Mouse (Mus musculus) lung, postnatal 14 days (tissue): ENCODE results near the gene Panx2.

Experiments used
- DNase-seq: peaks from one replicate; pipeline ENCODE4 v3.0.0; 2021

The Panx2 gene

DNA sequence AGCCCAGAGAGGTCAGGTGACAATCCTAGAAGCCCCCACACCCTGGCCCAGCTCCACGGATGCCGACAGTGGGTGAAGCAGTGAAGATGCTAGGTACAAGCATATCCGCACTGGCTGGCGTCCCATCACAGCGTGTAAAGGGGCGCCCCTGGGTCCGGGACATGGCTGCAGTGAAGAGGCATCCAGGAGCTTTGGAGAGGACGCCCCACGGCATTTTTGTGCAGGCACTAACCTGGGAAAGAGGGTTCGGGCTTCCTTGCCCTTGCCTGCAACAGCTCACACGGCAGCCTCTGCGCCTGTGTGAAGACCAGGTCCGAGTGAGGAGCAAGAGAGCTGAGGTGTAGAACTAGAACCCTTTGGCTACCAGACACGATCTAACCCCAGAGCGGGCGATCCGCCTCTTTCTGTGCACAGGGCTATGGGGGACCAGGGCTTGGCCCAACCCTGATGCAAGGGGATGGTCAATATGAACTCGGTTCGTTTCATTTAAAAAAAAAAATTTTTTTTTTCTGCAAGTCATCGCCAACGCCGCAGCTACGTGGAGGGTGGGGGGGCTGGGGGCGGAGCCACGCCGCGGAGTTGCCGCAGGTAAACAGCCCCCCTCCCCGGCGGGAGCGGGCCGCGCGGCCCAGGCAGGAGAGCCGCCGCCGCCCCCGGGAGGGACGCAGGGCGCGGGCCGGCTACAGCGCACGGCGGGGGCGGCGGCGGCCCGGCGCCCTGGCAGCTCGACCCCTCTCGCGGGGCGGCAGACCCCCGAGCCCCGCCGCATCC is at the start of gene Panx2:
Gene Panx2 (plus strand): TSS at position 574 of the 771 bp plus-strand sequence.
- DNase-seq = no peak

GRCm38 (mm10) chr15:89016722-89017121 is 42.8 kb upstream of the Panx2 start:
- DNase-seq = no peak

DNA sequence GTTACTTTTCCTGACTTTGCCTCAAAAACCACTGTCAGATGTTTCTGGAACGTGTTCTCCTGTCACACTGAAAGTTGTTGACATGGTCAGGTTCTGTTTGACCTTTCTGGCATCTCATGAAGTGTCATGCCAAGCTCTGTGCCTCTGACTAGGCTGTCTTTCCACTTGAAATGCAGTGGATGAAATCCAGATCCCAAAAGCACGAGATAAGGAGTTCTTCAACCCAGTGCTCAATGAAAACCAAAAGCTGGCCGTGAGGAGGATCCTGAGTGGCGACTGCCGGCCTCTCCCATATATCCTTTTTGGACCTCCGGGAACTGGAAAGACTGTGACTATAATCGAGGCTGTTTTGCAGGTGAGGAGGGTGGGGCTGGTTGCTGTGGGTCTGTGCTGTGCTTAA is 39.4 kb upstream of the Panx2 start:
- no peak for DNase-seq

DNA sequence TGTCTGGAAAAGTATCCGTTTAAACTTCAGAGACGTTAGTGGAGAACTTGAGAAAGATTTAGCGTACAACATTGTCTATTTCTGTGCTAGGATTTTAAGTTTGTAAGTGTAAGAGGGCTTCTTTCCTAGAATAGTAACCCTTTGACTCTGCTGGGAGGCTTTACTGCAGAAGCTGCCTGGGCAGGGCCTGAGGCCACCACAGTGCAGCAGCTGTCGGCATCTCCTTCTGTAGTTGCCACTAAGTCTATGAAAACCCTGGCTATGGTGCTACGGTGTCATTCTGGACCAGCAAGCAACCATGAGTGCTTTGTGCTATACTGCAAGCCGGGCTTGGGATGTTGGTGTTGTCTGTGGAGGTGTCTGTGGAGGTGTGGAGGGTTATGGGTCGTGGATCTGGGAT is 39.0 kb upstream of the Panx2 start:
- DNase-seq = no peak

- DNase-seq = no peak
These were observed 15.2 kb upstream of the Panx2 start for GRCm38 (mm10) chr15:89044381-89044780.

- DNase-seq = no peak
These were observed 13.2 kb upstream of the Panx2 start for GRCm38 (mm10) chr15:89046356-89046755.

DNA sequence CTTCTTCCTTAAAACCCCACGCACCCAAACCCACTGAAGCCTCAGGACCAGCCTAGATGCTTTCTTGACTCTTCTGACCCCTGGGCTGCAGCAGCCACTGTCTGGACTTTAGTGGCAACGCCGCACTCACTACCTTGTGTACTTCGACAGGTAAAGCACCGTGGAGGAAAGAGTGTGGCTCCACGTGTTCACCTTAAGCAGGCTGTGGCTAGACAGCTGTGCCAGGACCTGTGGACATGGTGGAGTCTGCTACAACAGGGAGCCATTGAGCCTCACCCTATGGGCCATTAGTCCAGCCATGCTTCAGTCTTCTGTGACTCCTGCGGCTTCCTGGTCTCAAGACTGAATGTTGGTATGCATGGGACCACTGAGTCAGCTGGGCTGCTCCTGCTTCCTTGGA is 4.9 kb upstream of the Panx2 start:
- no peak for DNase-seq

GRCm38 (mm10) chr15:89058736-89059135 is 798 bp upstream of the Panx2 start:
- DNase-seq = no peak

GRCm38 (mm10) chr15:89060032-89060681 is 623 bp downstream of the Panx2 start:
- DNase-seq = no peak

GRCm38 (mm10) chr15:89060811-89061460 is 1.4 kb downstream of the Panx2 start:
- DNase-seq = no peak

DNA sequence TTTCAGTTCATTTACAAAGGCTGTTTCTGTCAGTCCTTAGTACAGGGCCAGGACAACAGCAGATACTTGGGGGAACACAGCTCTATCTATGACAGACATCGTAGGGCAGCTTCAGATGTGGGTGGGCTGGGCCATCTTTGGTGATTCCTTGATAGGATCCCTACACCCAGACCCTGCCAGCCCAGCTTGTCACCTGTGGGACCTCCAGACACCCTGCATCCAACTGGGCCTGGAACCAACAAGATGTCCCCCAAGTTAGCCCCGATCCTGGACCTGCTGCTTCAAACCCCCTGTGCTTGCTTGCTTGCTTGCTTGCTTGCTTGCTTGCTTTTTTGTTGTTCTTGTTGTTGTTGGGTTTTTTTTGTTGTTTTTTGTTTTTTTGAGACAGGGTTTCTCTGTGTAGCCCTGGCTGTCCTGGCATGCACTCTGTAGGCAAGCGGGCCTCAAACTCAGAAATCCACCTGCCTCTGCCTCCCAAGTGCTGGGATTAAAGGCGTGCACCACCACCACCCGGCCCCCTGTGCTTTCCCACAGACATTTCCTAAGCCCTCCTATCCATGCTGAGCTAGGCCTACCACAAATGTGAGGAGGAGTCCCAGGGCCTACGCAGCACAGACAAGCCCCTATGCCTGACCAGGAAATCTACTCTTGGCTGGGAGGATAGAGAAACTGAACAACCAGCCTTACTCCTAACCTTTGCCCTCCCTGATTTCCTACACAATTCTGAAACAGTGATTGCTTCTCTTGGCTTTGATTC is 2.4 kb downstream of the Panx2 start:
- DNase-seq = no peak

DNA sequence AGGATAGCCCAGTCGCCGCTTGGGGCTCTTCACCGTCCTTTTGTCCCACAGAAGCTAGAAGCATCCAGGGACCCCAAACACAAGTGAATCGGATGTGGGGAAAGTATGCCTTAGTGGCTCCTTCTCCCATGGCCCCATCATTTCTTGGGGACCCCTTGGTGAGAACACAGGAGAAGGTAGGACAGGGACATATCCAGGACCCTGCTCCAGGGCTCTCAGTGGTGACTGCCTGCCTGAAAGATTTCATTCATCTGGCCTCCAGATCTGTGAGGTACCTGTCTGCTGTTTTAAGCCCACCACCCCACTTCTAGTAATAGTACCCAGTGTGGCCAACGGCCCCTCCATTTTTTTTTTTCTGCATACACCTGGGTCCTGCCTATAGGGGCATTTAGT is 3.0 kb downstream of the Panx2 start:
- no peak for DNase-seq

- no peak for DNase-seq
These were observed 3.5 kb downstream of the Panx2 start for GRCm38 (mm10) chr15:89063001-89063400.

DNA sequence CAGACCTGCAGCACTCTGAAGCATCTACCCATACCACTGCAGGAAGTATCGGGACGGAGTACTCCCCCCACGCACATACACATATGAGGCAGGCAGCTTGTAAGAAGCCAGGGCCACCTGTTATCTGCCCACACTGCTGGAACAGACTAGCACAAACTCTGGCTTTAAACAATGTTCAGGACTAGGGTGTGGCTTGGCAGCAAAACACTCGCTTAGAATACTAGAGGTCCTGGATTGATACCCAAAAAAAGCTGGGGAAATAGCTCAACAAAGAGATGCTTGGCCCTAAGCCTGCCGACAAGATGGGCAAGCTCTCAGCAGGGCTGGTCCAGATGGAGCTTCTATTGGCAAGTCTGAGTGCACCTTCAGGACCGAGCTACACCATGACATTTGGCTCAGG is 4.0 kb downstream of the Panx2 start:
- no peak for DNase-seq

DNA sequence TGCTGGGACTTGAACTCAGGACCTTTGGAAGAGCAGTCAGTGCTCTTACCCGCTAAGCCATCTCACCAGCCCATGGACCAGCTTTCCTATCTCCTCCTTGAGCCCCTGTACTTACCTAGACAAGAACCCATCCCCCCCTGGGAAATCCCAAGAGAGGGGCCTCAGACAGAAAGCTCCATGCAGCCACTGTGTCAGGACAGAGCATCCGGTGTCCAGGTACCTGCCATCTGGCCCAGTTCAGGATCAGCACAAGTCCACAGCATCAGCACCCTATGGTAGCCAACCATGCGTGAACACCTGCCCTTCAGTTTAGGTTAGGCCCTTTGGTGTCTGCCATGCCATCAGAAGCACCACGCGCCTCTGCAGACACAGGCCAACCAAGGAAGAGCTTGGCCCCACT is 5.4 kb downstream of the Panx2 start:
- DNase-seq = no peak

GRCm38 (mm10) chr15:89067609-89068008 is 8.1 kb downstream of the Panx2 start:
- no peak for DNase-seq

GRCm38 (mm10) chr15:89068226-89068625 is 8.7 kb downstream of the Panx2 start:
- DNase-seq = no peak

GRCm38 (mm10) chr15:89069336-89069840 is 9.9 kb downstream of the Panx2 start:
- no peak for DNase-seq

GRCm38 (mm10) chr15:89070606-89071005 is 11.1 kb downstream of the Panx2 start:
- DNase-seq = no peak

- DNase-seq = no peak
These were observed 14.6 kb downstream of the Panx2 start for GRCm38 (mm10) chr15:89073993-89074603.

- DNase-seq = no peak
These were observed 15.3 kb downstream of the Panx2 start, which contains the start of gene Trabd for GRCm38 (mm10) chr15:89074613-89075477. Gene Trabd, plus strand, starts transcription at chr15:89075124.
